Mouse (Mus musculus): ENCODE measurements at regions not wholly inside any gene's neighbourhood (a gene's known extent, or its start where the extent isn't known, plus 50 kb on each side); places are given as distances from the start of the nearest gene placed in this dataset.

GRCm38 (mm10) chr8:60792518-60792917, 97.7 kb upstream of the Hpf1 start:
- TF ChIP-seq CTCF (IDR thresholded peaks at IDR 0.05; ENCODE audit: insufficient read depth, low read depth, low read length): no peak
- TF ChIP-seq POLR2A (IDR thresholded peaks at IDR 0.05; ENCODE audit: insufficient read depth, low read depth, low read length): no peak
